Mouse (Mus musculus) MEL (cell line): Measurements from ENCODE around the gene Recql5. TPM values are rescaled to one million over a fixed set of nuclear protein-coding genes. Genes with fewer than 3 reads are reported as not detected.

ENCODE experiments used
- DNase-seq: peaks from one replicate; pipeline ENCODE4 v3.0.0; 2011; ENCODE audit warnings: low read depth, low spot score
- H3K27ac ChIP-seq: 2 replicates; pipeline ENCODE4 v1.5.1; 2012; ENCODE audit warnings: low read depth, mild to moderate bottlenecking, control low read depth, low read length, moderate library complexity; ENCODE audit not compliant: control insufficient read depth
- H3K27me3 ChIP-seq, 2 experiments: fragments of 150-350 bp in 1 of 2; sonication (generic) in 1 of 2; 2 replicates each; pipeline ENCODE4 v1.6.1; 2012; ENCODE audit warnings: low read length in 2 of 2, mild to moderate bottlenecking in 2 of 2, improper control_type of control experiment in 1 of 2, moderate library complexity in 1 of 2; ENCODE audit not compliant: insufficient read depth in 2 of 2, control insufficient read depth in 1 of 2
- H3K36me3 ChIP-seq, 2 experiments: 2 replicates each; pipeline ENCODE4 v1.6.1; 2012 to 2014; ENCODE audit warnings: low read length in 2 of 2, improper control_type of control experiment in 1 of 2, inconsistent platforms in 1 of 2, mild to moderate bottlenecking in 1 of 2; ENCODE audit not compliant: insufficient read depth in 2 of 2, control insufficient read depth in 1 of 2
- H3K4me1 ChIP-seq, 2 experiments: fragments of 150-350 bp in 1 of 2; sonication (generic) in 1 of 2; 2 replicates each; pipeline ENCODE4 v1.6.1; 2012; ENCODE audit warnings: low read length in 2 of 2, improper control_type of control experiment in 1 of 2, mild to moderate bottlenecking in 1 of 2; ENCODE audit not compliant: insufficient read depth in 2 of 2, control insufficient read depth in 1 of 2
- H3K4me3 ChIP-seq, 2 experiments: fragments of 150-350 bp in 1 of 2; sonication (generic) in 1 of 2; 2 replicates each; pipeline ENCODE4 v1.5.1; 2012; ENCODE audit warnings: low read depth in 2 of 2, low read length in 2 of 2, mild to moderate bottlenecking in 2 of 2, moderate library complexity in 2 of 2, control low read depth in 1 of 2, improper control_type of control experiment in 1 of 2; ENCODE audit not compliant: control insufficient read depth in 1 of 2, insufficient read depth in 1 of 2
- H3K79me2 ChIP-seq: 2 replicates; pipeline ENCODE4 v1.6.1; 2012; ENCODE audit warnings: mild to moderate bottlenecking, low read length, moderate library complexity; ENCODE audit not compliant: control insufficient read depth, poor library complexity, insufficient read depth
- H3K9ac ChIP-seq: 2 replicates; pipeline ENCODE4 v1.6.1; 2012; ENCODE audit warnings: low read depth, mild to moderate bottlenecking, control low read depth, low read length, moderate library complexity; ENCODE audit not compliant: control insufficient read depth, poor library complexity, severe bottlenecking
- H3K9me3 ChIP-seq: fragments of 150-350 bp; sonication (generic); replicated peaks from 2 replicates; pipeline ENCODE4 v1.6.1; 2012; ENCODE audit warnings: mild to moderate bottlenecking, low read length, improper control_type of control experiment, moderate library complexity; ENCODE audit not compliant: insufficient read depth
- BHLHE40 ChIP-seq: IDR thresholded peaks from 2 replicates; pipeline ENCODE4 v1.6.1; 2012; ENCODE audit warnings: low read depth, mild to moderate bottlenecking, inconsistent platforms, low read length, improper control_type of control experiment, borderline replicate concordance
- E2F4 ChIP-seq: IDR thresholded peaks from 2 replicates; pipeline ENCODE4 v1.6.1; 2011; ENCODE audit warnings: low read depth, low read length, improper control_type of control experiment, borderline replicate concordance
- EP300 ChIP-seq, 2 experiments: IDR thresholded peaks; 2 replicates each; pipeline ENCODE4 v1.6.1; 2011; ENCODE audit warnings: improper control_type of control experiment in 2 of 2, low read length in 2 of 2, low read depth in 1 of 2, mild to moderate bottlenecking in 1 of 2
- ETS1 ChIP-seq: IDR thresholded peaks from 2 replicates; pipeline ENCODE4 v1.6.1; 2012; ENCODE audit warnings: low read depth, mild to moderate bottlenecking, inconsistent platforms, low read length, improper control_type of control experiment, moderate library complexity
- GATA1 ChIP-seq: IDR thresholded peaks from 2 replicates; pipeline ENCODE4 v1.6.1; 2011; ENCODE audit warnings: low read depth, low read length, improper control_type of control experiment
- HCFC1 ChIP-seq: IDR thresholded peaks from 2 replicates; pipeline ENCODE4 v1.6.1; 2012; ENCODE audit warnings: low read depth, mild to moderate bottlenecking, inconsistent platforms, low read length, improper control_type of control experiment, moderate library complexity
- KAT2A ChIP-seq: conservative IDR thresholded peaks from 2 replicates; pipeline ENCODE4 v1.6.1; 2012; ENCODE audit warnings: low read depth, low read length, improper control_type of control experiment, inconsistent platforms
- MAFK ChIP-seq: IDR thresholded peaks from 2 replicates; pipeline ENCODE4 v1.6.1; 2011; ENCODE audit warnings: low read depth, mild to moderate bottlenecking, low read length, improper control_type of control experiment, borderline replicate concordance
- MEF2A ChIP-seq: IDR thresholded peaks from 2 replicates; pipeline ENCODE4 v1.6.1; 2014; ENCODE audit warnings: low read depth, mild to moderate bottlenecking, inconsistent platforms, low read length, improper control_type of control experiment; ENCODE audit not compliant: poor library complexity, insufficient replicate concordance, severe bottlenecking; ENCODE audit errors: extremely low read depth
- MXI1 ChIP-seq: IDR thresholded peaks from 2 replicates; pipeline ENCODE4 v1.6.1; 2011; ENCODE audit warnings: mild to moderate bottlenecking, low read depth, low read length, improper control_type of control experiment
- MYB ChIP-seq: IDR thresholded peaks from 2 replicates; pipeline ENCODE4 v1.6.1; 2011; ENCODE audit warnings: mild to moderate bottlenecking, low read depth, low read length, improper control_type of control experiment
- MYC ChIP-seq: IDR thresholded peaks from 2 replicates; pipeline ENCODE4 v1.6.1; 2011; ENCODE audit warnings: low read depth, mild to moderate bottlenecking, low read length, improper control_type of control experiment, moderate library complexity
- NELFE ChIP-seq: IDR thresholded peaks from 2 replicates; pipeline ENCODE4 v1.6.1; 2011; ENCODE audit warnings: low read depth, low read length, improper control_type of control experiment
- POLR2A ChIP-seq, 2 experiments: IDR thresholded peaks; 2 replicates each; pipeline ENCODE4 v1.6.1; 2011 to 2012; ENCODE audit warnings: low read length in 2 of 2, mild to moderate bottlenecking in 2 of 2, control low read depth in 1 of 2, improper control_type of control experiment in 1 of 2, low read depth in 1 of 2, moderate library complexity in 1 of 2; ENCODE audit not compliant: control insufficient read depth in 1 of 2, insufficient read depth in 1 of 2, poor library complexity in 1 of 2
- POLR2AphosphoS2 ChIP-seq: IDR thresholded peaks from 2 replicates; pipeline ENCODE4 v1.6.1; 2011; ENCODE audit warnings: low read length, improper control_type of control experiment
- POLR2AphosphoS5 ChIP-seq: IDR thresholded peaks from 2 replicates; pipeline ENCODE4 v1.6.1; 2012; ENCODE audit warnings: low read depth, borderline replicate concordance, mild to moderate bottlenecking, inconsistent platforms, low read length, moderate library complexity, mixed read lengths
- RAD21 ChIP-seq: IDR thresholded peaks from 2 replicates; pipeline ENCODE4 v1.6.1; 2011; ENCODE audit warnings: mild to moderate bottlenecking, low read depth, low read length, improper control_type of control experiment
- SIN3A ChIP-seq: IDR thresholded peaks from 2 replicates; pipeline ENCODE4 v1.6.1; 2012; ENCODE audit warnings: low read length, improper control_type of control experiment, inconsistent platforms
- TAL1 ChIP-seq: IDR thresholded peaks from 2 replicates; pipeline ENCODE4 v1.6.1; 2012; ENCODE audit warnings: mild to moderate bottlenecking, inconsistent platforms, low read length, moderate library complexity, mixed read lengths
- TBP ChIP-seq: IDR thresholded peaks from 2 replicates; pipeline ENCODE4 v1.8.0; 2011; ENCODE audit warnings: low read depth, low read length, improper control_type of control experiment
- TCF12 ChIP-seq: IDR thresholded peaks from 2 replicates; pipeline ENCODE4 v1.6.1; 2014; ENCODE audit warnings: low read depth, mild to moderate bottlenecking, inconsistent platforms, low read length, improper control_type of control experiment, moderate library complexity
- ZKSCAN1 ChIP-seq: IDR thresholded peaks from 2 replicates; pipeline ENCODE4 v1.6.1; 2012; ENCODE audit warnings: low read depth, mild to moderate bottlenecking, inconsistent platforms, low read length, improper control_type of control experiment, moderate library complexity
- ZNF384 ChIP-seq: IDR thresholded peaks from 2 replicates; pipeline ENCODE4 v1.6.1; 2012; ENCODE audit warnings: low read depth, mild to moderate bottlenecking, inconsistent platforms, low read length, improper control_type of control experiment
- polyA plus RNA-seq, 2 experiments: library from polyadenylated mRNA; stranded (reverse) in 1 of 2; unstranded in 1 of 2; fragments of >175 nt in 1 of 2; fragments of >200 nt in 1 of 2; gene quantifications; 2 replicates each; pipeline versions ENCODE4 v1.2.1 to v1.2.4; 2012; ENCODE audit warnings: low replicate concordance in 2 of 2, low read depth in 1 of 2; ENCODE audit not compliant: insufficient read length in 2 of 2, insufficient read depth in 1 of 2, missing spikeins in 1 of 2
- total RNA-seq: library from RNA; depleted of rRNA; stranded (reverse); fragments of 300-350 nt; gene quantifications from 2 replicates; pipeline ENCODE4 v1.2.3, GENCODE M21; 2012

Gene Recql5
- total and polyA plus RNA-seq, 3 experiments: 20.3 to 21.5 TPM; not detected in 1

- no peak overlapping the region for H3K4me3 ChIP-seq
- H3K9ac ChIP-seq: no peak overlapping the region
- H3K27ac ChIP-seq: no peak overlapping the region
- no peak for DNase-seq
- TF ChIP-seq TCF12 (no peak), ZKSCAN1 (no peak), HCFC1 (no peak)
- peaks cover 0 to 11% of the 10 kb centered on the region in 2 experiments; a peak in 1 of 4 replicates for H3K4me1 ChIP-seq
- no peaks in the 10 kb centered on the region for H3K9me3 ChIP-seq
- no peaks in the 10 kb centered on the region for H3K79me2 ChIP-seq
- no peaks in the 10 kb centered on the region for H3K27me3 ChIP-seq
- peaks cover 0 to 3% of the 10 kb centered on the region in 2 experiments; a peak in 2 of 4 replicates for H3K36me3 ChIP-seq
Observed at GRCm38 (mm10) chr11:115918637-115919036, 14.6 kb downstream of the Recql5 start.

DNA sequence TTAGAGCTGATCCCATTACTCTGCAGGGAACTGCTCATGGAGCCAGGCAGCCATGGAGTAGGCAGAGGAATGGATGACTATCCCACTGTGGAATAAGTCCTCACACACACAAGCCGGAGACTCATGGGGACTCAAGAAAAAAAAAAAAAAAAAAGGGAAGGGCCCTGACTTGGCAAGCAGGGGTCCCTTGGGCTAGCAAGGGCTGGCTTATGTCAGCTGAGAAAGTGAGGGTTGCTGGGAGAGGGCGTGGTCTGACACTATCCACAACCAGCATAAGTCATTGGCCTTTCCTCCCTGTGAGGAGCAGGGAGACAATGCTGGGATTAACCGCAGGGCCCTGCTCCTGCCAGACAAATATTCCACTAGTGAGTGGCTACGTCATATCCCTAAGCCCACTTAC, 16.7 kb downstream of the Recql5 start:
- no peak overlapping the region for H3K4me3 ChIP-seq
- DNase-seq: peak; percentile 65
- H3K36me3 ChIP-seq: peaks cover 0 to 13% of the 10 kb centered on the region in 2 experiments; a peak in 2 of 4 replicates
- no peaks in the 10 kb centered on the region for H3K27me3 ChIP-seq
- no peaks in the 10 kb centered on the region for H3K79me2 ChIP-seq
- no peaks in the 10 kb centered on the region for H3K9me3 ChIP-seq
- TF ChIP-seq ZNF384 (peak; percentile 81), RAD21 (no peak), ETS1 (peak; percentile 24; the same call in 1 of the 2 replicates), MYC (no peak), POLR2A (IDR thresholded peaks at IDR 0.05; ENCODE audit: control insufficient read depth in 1 of 2, insufficient read depth in 1 of 2, low read depth in 1 of 2, low read length in 2 of 2, poor library complexity in 1 of 2) (no peak)
- H3K27ac ChIP-seq: no peak overlapping the region
- peaks cover 0 to 23% of the 10 kb centered on the region in 2 experiments; a peak in 2 of 4 replicates for H3K4me1 ChIP-seq
- H3K9ac ChIP-seq: no peak overlapping the region

DNA sequence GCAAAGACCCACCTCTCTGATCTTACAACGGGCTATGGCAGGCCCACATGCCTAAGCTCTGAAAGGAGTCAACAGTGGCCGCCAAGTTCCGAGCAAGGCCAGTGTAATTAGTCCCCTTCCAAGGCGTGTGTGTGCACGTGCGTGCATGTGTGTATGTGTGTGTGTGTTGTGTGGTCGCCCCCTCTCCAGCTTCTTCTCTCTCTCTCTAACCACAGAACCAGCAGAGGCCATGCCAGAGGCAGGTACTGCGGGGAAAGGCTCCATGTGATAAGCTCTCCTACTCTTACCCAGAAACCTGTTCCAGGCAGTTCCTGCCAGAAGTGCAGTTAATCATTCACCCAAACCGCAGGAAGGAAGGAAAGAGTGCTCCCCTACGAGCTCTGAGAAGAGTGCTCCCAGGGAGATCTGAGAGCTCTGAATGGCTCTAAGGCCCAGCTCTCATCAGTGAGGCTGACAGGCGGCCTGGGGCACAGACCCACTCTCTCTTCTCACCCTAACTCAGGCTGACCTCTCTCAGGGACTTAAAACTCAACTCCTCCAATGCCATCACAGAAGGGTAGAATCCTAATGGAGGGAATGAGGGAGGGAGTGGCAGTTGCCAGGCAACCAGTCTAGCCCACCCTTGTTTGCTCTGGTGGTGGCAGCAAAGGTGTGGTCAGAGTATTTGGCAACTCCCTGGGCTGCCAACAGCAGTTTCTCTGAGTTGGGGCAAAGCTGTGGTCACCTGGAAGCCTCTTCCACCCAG, 21.5 kb downstream of the Recql5 start, which contains the start of gene Smim6:
Smim6 (plus strand) TSS at position 386 of the 745 bp plus-strand sequence.
- peak within 1 kb of the TSS; percentile 58 for H3K9ac ChIP-seq
- peak; percentile 94 for DNase-seq
- H3K27ac ChIP-seq: peak within 1 kb of the TSS; percentile 96
- peaks cover 0 to 35% of the 10 kb centered on the region in 2 experiments; a peak in 2 of 4 replicates for H3K4me1 ChIP-seq
- peak within 1 kb of the TSS in 1 of 2 experiments; percentile 22; a peak in 1 of 4 replicates for H3K4me3 ChIP-seq
- no peaks in the 10 kb centered on the region for H3K9me3 ChIP-seq
- H3K79me2 ChIP-seq: no peaks in the 10 kb centered on the region
- H3K36me3 ChIP-seq: peaks cover 0 to 25% of the 10 kb centered on the region in 2 experiments; a peak in 2 of 4 replicates
- no peaks in the 10 kb centered on the region for H3K27me3 ChIP-seq
- no peak for TF ChIP-seq MYB
- TF ChIP-seq EP300 (IDR thresholded peaks at IDR 0.05; ENCODE audit: low read depth in 1 of 2, low read length in 2 of 2): peak; percentile 69 to 93
- TF ChIP-seq NELFE: no peak
- TF ChIP-seq KAT2A: no peak
- peak; percentile 60 for TF ChIP-seq GATA1
- peak; percentile 64; the same call in 1 of the 2 replicates for TF ChIP-seq POLR2AphosphoS2
- no peak for TF ChIP-seq E2F4
- TF ChIP-seq MXI1: peak; percentile 88
- TF ChIP-seq POLR2AphosphoS5: 0 out of 2 replicates have a peak, but pooled peaks have one; percentile 27
- no peak for TF ChIP-seq TBP
- TF ChIP-seq MEF2A: no peak
- peak; percentile 73 for TF ChIP-seq TAL1
- no peak for TF ChIP-seq MAFK
- TF ChIP-seq ETS1: peak; percentile 91
- peak; percentile 90 for TF ChIP-seq MYC
- TF ChIP-seq SIN3A: peak; percentile 72; the same call in 1 of the 2 replicates
- TF ChIP-seq POLR2A (IDR thresholded peaks at IDR 0.05; ENCODE audit: control insufficient read depth in 1 of 2, insufficient read depth in 1 of 2, low read depth in 1 of 2, low read length in 2 of 2, poor library complexity in 1 of 2): peak in 1 of 2 experiments; percentile 45; a peak in 1 of 4 replicates
- TF ChIP-seq BHLHE40: peak; percentile 99
- TF ChIP-seq TCF12: peak; percentile 88
